Mouse (Mus musculus) urinary bladder, postnatal 10 days (tissue): ENCODE data around the gene Pxdc1.

Experiments used
- DNase-seq: peaks from one replicate; pipeline ENCODE4 v3.0.0; 2022; ENCODE audit warnings: low spot score

Pxdc1 gene

DNA sequence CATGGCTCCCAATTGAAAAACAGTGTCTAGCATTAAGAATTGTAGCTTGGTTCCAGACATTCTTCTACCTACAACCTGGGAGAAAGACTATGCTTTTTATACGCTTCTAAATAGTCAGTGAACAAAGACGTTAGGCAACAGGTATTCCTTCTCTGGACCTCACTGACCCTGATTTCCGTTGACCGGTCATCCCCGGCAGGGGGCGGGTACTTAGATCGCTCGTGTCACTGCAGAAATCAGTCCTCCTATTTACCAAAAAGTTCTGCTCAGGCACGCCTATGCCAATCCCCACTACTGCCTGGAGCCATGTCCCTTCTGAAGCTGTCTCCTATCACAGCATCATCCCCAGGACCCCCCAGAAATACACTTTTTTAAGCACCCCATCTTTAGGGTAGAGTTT, at the start of gene Pxdc1:
Gene Pxdc1 (minus strand): TSS at position 96 of the 400 bp plus-strand sequence.
- DNase-seq = no peak

GRCm38 (mm10) chr13:34700630-34701029, 47.3 kb upstream of the Pxdc1 start:
- DNase-seq = no peak

- no peak for DNase-seq
Observed at GRCm38 (mm10) chr13:34700091-34700490, 46.8 kb upstream of the Pxdc1 start.

GRCm38 (mm10) chr13:34696734-34697332, 43.5 kb upstream of the Pxdc1 start:
- DNase-seq = no peak

- DNase-seq = no peak
Observed at GRCm38 (mm10) chr13:34693111-34693510, 39.8 kb upstream of the Pxdc1 start.

- DNase-seq = no peak
Observed at GRCm38 (mm10) chr13:34691049-34691448, 37.8 kb upstream of the Pxdc1 start.

GRCm38 (mm10) chr13:34685008-34685765, 31.9 kb upstream of the Pxdc1 start:
- no peak for DNase-seq

DNA sequence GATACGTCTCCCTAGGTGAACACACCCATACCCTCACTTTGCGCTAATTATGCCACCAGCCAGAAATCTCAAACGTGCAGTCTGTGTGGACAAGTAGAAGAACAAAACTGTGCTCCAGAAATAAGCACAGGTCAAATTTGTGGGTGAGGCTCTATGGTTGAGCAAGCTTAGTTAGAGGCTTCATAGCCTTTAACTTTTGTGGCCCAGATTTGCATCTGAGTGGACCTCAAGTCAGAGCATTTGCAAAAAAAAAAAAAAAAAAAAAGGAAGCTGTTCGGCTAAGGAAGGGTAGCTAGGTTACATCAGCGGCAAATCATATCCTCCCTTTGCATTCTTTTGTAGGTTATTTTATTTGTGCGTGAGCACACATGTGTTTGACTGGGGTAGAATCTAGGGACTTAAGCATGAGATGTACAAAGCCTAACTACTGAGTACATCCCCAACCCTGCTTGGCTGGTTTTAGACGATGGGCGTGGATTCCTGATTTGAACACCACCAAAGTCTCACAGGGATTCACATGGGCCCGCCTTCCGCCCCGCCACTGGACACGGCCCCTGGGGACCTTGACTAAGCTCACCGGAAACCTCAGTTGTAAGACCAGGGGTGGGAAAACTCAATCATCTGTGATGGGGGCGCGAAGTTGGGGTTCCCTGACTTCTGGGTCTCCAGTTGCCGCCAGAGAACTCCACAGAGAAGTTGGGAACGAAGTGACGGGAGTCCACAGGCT, 30.6 kb upstream of the Pxdc1 start:
- DNase-seq = no peak

- no peak for DNase-seq
Observed at GRCm38 (mm10) chr13:34683270-34683669, 30.0 kb upstream of the Pxdc1 start.

DNA sequence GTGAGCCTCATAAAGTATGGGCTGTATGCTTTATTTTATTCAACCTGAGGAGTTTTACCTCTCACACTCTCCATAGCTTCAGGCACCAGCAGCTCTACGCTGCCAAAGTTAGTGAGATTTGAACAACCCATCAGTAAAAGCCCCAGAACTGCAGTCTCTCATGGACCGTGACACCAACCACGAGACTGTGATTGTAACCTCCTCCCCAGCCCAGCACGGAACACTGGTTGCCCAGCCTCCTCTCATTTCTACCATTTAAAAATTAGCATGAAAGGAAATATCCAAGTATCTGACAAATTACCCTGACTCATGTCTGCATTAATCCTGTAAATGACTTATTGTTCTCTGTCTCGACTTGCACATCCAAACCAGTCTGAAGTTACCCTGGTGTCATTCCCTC, 23.2 kb upstream of the Pxdc1 start:
- no peak for DNase-seq

GRCm38 (mm10) chr13:34675847-34676383, 22.6 kb upstream of the Pxdc1 start:
- no peak for DNase-seq

- no peak for DNase-seq
Observed at GRCm38 (mm10) chr13:34673354-34673753, 20.1 kb upstream of the Pxdc1 start.

- DNase-seq = no peak
Observed at GRCm38 (mm10) chr13:34669919-34670865, 16.9 kb upstream of the Pxdc1 start.

- no peak for DNase-seq
Observed at GRCm38 (mm10) chr13:34667197-34667596, 13.9 kb upstream of the Pxdc1 start.

DNA sequence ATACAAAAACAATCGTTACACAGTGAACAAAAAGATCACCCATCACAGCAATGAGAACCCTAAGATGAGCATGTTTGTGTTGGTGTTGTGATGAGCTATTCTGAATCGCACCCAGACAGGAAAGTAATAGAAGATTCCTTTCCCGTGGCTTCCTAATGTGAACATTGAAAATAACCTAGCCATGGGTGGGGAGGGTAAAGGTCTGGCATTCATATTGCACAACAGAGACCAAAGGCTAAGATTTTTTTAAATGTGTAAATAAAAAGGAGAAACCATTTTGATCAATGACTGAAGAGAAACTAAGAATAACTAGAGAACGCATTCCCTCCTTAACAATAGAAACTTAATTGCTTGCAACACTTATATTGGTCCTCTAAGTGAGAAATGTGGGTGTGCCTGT, 11.8 kb upstream of the Pxdc1 start:
- DNase-seq = no peak

- DNase-seq = no peak
Observed at GRCm38 (mm10) chr13:34663762-34664161, 10.5 kb upstream of the Pxdc1 start.

DNA sequence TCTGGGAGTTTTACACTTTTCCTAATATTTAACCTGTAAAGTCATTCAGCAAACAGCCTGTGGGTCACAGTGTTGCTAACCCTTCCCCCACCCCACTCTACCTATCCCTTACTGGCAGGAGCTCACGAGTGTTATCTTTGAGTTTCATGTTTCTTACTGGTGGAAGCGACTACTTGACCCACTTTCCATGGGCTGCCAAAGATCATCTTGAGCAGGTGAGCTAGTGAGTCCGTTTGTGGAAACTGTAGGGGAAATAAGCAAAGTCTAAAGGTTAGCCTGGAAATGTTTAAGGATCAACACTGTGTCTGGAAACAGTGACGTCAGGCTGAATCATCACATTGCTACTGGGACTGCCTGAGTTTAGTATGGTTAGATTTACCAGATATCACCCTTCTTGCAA, 6.2 kb upstream of the Pxdc1 start:
- DNase-seq = no peak

DNA sequence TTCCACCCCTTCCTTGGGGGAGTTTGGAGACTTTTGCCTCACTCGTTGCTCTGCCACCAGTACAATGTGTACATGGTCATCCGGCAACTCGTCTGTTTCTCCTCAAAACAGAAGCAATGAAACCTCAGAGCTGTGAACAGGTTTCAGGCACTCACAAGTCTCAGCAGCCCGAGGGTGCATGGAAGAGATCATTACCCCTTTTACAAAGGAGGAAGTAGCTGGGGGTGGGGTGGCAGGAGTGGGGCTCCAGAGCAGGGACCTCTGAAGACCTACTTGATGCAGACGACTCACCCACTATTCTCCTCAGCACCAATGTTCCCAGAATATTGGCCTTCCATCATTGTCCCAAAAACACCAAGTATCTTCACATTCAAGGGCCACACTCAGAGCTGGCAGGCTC, 3.1 kb upstream of the Pxdc1 start:
- DNase-seq = no peak

GRCm38 (mm10) chr13:34652353-34653241, 689 bp downstream of the Pxdc1 start:
- peak; percentile 51 for DNase-seq

- no peak for DNase-seq
Observed at GRCm38 (mm10) chr13:34652016-34652352, 1.3 kb downstream of the Pxdc1 start.

DNA sequence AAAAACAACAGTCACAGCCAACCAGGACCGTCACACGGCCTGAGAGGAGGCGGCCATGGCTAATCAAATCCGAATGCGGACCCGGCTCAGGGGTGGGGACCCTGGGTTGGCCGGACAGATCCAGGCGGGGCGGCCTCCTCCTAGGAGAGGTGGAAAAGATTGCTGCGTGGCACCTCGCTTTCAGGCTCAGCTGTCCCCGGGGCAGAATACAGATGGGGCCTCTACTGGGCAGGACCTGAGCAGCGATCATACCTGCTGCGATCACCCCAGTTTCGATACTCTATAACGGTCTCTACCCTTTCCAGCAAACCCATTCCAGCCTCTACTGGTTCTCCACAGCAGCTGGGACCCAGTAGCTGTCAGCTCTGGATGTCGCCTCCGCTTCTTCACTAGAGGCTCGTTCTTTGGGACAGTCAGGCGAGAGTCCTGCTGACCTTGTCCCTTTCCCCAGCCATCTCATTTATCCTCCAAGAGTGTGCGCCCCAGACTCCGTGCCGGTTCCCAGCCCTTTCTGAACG, 1.8 kb downstream of the Pxdc1 start:
- no peak for DNase-seq
